Mouse (Mus musculus): ENCODE measurements around the gene Atf3.

Gene Atf3

DNA sequence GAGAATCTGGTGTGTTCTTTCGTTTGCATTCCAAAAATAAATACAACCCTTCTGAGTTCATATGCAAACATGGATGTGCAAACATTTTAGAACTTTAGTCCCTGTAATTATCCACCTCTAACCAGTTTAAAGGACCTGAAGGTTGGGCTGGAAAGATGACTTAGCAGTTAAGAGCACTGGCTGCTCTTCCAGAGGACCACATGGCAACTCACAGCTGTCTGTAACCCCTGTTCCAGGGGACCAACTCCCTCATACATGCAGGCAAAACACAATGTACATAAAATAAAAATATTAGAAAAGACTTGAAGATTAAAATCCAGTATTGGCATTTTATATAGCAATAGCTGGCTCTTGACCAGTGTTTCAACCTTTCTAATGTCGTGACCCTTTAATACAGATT, 7.9 kb upstream of the Atf3 start:
- DNase-seq, result no peak

DNA sequence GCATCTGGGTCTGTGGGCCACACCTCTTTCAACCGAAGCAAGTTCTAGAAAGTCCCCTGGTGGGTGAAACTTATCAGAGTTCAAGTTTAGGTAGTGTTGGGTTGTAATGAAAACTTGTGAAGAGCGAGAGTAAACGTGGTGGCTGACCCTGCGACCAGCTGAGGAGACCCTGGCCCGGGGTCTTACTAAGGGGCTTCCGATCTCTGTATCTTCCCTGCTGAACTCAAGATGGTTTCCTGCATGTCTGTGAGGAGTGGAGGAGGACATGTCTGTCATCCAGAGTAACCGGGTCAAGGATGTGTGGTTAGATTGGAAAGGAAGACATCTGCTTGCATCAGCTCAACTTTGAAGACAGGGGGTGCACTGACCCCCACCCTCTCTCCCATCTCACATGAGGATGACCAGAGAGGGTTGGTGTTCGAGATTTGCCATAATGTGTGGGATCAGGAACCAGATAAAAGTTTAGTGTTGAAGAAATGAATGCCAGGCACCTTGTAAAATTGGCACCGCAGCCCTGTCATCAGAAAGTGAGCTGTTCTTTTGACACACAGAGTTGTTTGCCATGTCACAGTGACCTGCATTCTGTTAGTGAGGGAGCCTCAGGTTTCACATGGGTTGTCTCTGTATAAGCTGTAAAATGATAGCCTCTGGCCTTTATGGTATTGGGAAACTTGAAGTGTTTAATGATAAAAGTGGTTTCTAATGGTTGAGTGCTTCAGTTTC, 7.3 kb upstream of the Atf3 start:
- no peak for DNase-seq

DNA sequence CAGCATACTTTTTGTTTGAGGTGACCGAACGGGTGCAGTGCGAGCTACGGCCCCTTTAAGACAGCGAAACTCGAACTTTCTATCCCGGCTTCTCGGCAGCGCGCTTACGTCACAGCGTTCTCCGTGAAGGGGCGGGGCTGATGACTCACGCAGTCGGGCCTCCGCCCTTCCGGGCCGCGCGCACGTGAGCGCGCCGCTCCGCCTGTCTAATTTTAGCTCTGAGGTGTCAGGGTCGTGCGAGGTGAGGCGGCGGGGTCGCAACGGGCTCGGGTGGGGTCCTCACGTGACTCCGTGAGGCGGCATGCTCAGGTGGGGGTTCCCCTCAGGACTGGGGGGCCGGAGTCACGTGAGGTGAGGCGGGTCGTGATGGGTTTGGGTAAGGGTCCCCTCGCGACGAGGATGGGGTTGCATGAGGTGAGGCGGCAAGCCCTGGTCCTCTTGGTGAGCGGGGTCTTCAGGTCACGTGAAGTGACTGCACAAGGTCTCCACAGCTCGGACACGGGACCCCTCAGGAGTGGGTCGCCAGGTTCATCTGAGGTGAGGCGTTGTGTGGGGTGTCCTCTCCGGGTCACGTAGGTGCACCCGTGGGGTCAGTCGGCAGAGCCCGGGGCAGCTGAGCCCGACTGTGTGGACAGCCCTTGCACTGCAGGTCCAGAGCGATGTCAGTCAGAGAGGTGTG, 6.6 kb upstream of the Atf3 start:
- peak; percentile 92 for DNase-seq

DNA sequence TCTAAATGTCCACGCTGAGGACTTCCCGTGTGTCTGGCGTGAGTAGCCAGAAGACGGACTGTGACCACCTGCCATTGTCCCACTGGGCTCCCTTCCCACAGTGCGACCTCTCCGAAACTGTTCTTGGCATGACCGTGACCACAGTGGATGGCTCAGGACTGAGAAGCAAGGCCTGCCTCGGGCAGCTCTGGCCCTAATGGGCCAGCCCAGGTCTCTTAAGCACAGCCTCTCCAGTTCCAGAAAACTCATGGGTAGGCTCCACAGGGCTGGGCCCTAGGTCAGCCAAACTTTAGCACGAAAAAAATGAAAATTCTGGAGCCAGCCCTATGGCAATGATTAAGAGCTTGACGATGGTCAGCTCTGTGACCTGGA, 6.1 kb upstream of the Atf3 start:
- no peak for DNase-seq

DNA sequence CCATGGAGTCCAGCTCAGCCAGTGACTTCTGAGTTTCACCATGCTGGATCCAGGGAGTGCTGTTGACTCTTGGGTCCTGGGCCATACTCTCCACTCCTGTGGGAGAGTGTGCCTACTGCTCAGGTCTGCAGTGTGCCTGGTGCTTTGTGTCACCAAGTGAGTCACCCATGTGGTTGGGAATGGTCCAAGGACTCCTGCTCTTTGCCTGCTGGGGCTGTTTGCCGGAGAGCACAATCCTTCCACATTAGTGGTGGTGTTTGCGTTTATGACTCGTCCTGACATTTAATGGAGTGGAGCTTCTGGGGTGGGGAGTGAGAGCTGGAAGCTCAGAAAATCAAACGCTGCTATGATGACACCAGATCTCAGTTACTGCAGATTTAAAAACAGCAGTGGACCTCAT, 4.2 kb upstream of the Atf3 start:
- no peak for DNase-seq

DNA sequence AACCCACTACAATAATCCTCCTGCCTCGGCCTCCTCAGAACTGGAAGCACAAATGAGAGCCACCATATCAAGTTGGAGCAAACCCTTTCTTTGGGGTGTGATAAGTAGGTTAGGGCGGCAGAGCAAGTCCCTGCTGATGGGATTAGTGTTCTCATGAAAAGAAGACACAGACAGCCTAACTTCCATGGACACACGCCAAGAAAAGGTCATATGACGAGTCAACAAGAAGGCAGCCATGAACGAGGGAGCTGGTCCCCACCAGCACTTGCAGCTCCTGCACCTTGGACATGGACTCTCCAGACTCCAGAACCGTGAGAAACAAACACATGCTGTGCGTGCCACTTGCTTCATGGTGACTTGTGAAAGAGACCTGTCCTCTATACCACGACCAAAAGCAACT, 2.7 kb upstream of the Atf3 start:
- no peak for DNase-seq

DNA sequence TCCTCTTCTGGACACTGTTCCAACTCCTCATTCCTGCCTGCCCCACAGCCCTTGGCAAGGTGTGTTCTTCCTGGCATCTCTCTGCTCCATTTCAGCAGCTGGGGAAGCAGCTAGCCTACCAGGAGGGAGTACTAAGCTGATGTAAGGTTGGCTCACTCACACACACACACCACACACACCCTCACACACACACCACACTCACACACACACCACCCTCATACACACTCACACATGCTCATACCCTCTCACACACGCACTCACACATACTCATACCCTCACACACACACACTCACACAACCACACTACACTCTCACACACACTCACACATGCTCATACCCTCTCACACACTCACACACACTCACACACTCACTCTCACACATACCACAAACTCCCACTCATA, 1.9 kb upstream of the Atf3 start:
- no peak for DNase-seq

DNA sequence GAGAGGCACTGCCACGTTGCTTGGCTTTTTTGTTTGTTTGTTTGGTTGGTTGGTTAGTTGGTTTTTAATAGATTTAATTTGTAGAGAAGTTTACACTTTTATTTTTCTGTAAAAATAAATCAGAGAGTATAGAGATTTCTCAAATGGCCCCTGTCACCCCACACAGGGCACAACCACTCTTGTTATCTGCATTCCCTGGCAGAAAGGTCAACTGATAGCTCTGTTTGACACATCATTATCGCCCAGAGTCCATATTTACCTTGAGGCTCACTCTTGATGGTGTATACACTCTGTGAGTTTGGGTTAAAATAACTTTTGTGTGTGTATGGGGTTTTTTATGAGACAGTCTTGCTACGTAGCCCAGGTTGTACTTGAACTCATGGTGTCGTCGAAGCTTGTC, 744 bp upstream of the Atf3 start:
- DNase-seq, result no peak

DNA sequence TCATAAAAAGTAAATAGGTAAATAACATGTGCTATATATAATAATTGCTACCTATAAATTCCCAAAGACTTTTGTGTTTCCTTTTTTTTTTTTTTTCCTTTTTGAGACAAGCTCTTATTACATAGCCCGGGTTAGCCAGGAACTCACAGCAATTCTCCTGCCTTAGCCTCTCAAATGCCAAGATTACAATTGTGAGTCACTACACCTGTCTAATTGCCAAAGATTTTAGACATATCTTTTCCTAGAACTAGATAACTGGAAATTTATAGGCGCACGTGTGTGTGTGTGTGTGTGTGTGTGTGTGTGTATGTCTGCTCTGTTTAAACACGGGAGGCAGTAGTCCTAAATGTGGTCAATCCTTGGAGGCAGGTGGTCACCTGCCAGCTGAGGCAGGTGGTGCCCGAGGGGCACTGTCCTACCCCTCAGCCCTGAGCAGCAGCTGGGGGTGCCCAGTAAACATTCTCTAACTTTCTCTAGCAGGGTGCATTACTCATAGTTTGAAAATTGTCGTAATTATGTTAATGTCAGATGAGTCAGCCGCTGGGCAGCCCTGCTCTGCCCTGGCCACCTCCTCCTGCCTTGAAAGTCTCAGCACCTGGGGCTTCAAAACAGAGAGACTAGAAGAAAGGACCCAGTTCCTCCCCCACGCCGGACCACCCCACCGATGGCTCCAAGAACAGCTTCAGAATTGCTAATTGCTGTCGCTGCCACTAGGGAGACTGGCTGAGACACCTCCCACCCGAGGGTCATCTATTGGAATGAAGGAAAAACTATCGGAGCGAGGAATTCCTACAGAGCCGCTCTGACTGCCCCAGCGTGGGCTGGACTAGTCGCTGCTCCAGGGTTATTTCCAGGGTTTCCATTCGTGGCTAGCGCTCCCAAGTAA, 1.8 kb downstream of the Atf3 start:
- DNase-seq, result no peak

DNA sequence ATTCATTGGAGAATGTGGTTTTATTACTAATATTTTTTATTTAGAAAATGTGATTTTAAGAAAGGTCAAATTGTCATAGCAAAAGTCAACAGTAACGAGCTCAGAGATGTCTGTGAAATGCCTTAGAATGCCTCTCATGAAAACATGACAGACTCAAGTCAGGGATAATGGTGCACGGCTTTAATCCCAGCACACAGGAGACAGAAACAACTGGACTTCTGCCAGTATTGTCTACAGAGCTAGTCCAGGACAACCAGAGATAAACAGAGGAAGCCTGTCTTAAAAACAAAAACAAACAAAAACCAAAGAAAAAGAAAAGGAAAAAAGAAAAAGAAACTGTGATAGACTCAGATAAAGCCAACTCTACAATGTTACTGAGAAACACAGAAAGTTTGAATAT, 6.7 kb downstream of the Atf3 start:
- DNase-seq, result no peak

DNA sequence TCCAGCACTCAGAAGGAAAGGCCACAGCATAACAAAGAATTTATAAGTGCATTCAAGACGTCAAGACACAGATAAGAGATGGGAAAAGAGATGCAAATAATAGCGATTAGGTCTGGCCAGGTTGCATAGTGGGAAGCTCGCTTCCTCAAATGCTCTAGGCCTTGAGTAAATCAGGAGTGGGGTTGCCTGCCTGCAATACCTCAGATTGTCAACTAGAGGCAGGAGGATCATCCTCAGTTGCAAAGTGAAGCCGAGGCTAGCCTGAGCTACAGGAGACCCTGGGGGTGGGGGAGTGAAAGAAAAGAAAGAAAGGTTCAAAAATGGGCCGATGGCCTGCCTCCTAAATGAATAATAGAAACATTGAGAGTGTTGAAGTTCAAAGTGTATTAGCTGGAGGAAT, 12.0 kb downstream of the Atf3 start:
- DNase-seq, result no peak

DNA sequence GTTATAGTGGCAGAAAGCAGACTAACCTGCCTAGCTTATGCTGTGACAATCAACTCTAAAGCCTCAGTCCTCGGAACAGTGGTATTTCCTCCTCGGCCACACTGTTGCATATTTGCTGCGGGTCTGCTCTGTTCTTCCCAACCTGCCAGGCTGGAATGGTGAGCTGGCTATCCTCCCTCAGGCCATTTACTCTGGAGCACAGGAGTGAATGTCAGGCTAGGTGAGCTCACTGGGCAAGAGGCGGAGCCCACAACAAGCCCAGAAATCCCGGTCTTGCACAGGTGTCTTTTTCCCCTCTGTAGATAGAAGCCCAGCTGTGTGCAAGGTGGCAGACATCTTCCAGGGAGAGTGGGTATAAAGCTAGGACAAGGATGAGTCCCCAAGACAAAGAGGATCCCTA, 13.0 kb downstream of the Atf3 start:
- DNase-seq, result no peak

DNA sequence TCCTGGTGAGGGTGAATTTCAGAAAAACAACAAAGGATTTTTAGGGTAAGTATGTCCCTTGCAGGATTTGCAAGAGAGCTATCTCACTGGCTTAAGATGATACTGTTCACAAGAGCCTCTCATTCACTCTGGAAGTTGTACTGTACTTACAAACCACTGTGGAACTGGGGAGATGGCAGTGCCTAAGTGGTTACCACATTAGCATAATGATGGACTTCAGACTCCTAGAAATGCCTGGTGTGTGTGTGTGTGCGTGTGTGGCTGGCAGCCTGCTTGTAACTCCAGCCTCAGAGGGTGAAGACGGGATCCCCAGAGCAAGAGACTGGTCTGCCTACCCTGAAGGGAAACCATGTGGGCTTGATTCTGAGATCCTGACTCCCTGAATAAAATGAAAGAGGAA, 14.3 kb downstream of the Atf3 start:
- DNase-seq, result no peak

DNA sequence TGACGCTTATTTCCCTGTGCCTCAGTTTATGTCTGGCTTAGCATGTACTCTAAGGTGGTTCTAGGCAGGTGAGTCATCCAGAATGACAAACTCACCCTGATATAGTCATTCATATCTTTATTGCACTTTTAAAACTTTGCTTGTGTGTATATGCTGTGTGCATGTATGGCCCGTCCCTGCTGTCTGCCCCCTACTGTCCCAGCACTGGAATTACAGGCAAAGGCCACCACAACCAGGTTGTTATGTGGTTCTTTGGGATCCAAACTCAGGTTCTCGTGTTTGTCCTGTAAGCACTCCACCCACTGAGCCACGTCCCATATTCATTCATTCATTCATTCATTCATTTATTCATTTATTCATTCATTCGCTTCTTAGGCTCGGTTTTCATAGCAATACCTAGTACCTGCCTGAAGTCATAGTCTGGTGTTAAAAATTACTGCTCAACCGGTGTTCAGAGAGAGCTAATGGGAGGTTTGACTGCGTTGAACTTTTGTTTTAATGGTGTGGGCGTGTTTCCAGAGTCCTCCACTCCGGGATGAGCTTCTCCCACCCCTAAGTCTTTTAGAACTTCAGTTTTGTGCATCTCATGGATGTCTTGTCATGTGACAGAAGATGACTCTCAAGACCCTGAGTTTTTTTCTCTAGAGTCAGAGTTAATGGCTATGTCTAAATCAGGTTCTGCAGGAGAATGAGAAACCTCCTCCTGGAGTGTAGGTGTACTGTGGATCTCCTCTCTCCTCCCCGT, 15.5 kb downstream of the Atf3 start:
- DNase-seq, result no peak

DNA sequence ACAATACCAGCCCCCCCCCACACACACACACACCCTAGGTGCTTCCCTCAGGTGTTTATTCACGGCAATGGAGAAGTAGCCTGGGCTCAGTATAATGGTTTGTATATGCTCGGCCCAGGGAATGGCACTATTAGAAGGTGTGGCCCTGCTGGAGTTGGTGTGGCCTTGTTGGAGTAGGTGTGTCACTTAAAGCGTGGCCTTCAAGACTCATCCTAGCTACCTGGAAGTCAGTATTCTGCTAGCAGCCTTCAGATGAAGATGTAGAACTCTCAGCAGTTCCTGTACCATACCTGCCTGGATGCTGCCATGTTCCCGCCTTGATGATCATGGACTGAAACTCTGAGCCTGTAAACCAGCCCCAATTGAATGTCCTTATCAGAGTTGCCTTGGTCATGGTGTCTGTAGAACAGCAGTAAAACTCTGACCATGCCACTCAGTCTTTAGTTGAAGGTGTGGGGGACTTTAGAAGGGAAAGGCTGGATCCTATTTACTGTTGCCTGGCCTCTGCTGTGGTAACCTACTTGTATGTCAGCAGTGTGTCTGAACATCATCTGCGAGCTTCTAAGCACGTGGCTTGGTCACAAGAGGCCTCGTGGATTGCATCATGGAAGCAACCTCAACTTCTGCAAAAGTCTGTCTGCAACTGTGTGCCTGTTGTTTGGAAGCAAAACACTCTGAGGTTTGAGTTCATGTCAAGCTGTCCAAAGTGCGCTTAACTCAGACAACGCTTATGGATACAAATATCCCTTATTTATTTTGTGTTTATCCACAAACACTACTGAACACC, 16.8 kb downstream of the Atf3 start:
- no peak for DNase-seq

DNA sequence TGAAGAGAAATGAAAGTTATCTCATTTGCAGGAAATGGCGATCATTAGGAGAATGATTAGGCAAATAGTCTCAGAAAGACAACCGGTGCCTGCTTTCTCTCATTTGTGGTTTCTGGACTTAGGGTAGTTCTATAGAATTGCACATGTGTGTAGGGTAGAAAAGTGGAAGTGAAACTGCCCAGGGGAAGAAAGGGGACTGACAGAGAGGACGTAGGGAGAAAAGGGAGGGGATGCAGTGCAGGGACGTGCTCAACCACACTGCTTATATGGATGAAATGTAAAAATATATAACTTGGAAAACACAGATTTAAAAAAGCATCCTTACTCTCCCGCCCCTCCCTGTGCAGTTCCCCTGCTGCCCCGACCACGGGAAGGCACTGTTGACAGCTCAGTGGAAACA, 19.9 kb downstream of the Atf3 start:
- DNase-seq, result no peak

DNA sequence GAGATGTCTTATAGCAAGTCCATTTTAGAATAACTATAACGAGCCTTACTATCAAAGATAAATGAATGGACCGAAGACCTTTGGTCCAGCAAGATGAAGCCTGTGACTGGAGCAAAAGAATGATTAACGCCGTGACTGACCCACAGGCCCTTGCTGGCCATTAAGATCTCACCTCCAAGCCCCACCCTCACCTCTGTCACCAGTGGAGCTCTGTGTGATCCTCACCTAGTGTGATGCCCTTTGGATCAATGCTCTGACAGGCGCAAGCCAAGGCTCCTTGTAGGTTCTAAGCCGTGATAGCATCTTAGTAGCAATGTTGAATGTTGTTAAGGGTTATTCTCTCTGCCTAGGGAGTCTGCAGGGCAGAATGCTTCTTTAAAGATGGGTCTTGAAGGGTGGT, 21.8 kb downstream of the Atf3 start:
- no peak for DNase-seq

DNA sequence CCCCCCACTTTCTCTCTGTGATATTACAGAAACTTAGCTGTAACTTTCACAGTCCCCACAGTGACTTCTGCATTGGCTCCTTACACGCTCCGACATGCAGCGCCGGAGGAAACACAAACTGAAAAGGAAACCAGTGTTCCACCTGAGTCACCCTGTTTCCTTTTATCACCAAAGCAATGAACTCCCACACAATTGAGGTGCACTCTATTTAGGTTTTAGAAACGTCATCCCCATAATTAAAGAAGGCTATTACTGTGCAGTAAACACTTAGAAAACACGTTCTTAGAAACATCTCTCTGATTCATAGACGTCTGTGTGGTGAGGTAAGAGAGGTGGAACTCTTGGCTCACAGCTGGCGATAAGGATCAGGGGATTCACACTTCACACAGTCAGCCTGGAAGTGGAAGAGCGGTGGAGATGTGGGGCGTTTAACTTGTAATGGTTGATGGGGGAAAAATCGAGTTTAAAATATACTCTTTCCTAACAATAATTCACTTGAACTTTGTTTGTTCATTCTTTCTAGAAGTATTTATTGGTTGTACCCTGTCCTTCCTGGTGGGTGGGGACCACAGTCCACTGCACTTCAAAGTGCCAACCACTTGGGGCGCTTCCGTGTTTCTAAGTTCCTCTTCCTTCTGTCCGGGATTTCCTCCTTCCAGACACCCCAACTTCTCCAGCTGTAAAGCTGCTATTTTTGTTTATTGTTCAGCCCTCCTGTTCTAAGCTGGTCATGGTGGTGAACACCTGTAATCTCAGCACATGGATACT, 24.0 kb downstream of the Atf3 start:
- no peak for DNase-seq

DNA sequence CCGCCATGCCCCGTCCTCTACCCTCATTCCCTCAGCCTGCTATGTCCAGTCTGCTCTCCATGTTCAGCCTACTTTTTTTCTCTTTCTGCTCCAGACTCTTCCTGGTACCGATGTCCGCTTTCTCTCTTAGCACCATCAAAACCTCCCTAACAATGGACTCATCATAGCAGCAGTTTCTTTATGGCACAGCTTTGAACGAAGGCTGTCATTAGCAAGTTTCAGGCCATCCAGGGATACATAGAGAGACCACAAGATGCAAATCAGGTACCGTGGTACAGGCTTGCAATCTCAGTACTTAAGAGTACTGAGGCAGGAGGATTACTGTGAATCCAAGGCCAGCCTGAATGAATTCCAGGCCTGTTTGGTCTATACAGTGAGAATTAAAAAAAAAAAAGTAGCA, 25.1 kb downstream of the Atf3 start:
- no peak for DNase-seq

DNA sequence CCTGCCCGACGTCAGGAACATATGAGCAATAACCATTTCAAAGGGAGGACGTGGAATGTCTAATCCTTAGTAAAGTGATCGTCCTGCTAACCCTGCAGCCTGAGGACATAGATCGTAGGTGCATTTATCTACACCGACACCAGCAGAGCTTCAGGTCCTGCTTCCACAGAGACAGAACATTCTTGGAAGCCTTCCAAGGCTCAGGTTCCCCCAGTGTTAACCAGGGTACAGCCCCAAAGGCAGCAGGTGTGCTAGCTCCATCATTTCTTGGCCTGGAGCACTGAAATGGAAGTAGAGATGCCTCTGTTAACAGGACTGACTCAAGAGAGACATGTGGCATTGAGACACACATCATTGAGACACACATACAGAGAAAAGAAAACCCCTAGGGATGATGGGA, 25.6 kb downstream of the Atf3 start:
- DNase-seq, result no peak

DNA sequence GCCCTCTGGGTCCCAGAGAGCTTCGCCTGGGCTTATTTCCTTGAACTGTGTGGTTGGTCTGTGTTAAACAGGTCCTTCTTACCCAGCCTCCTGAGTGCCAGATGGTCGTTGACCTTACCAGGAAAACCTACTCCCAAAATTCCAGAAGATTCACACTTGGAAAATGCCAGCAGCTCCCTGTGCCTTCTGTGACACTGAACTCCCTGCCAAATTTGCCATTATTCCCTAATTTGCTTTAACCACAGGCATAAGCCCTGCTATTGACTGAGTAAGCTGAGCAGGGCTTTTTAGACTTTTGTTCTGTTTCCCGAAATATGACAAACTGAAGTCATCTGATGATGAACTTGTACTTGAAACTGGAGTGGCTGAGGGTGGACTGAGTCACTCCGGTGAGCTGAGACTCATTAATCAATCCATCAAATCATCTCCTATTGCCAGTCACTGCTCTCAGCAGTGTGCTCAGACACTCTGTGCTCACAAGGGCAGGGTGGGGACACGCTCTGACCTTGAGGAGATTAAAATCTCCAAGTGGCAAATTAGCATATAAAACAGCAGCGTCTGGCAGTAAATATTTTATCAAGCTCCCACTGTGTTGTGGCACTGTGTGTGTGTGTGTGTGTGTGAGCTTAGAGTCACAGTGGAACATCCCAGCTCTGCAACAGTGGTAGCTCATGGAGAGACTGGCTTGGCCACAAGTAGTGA, 28.0 kb downstream of the Atf3 start:
- DNase-seq, result no peak

Measured in right cerebral cortex, adult 18-20 months (tissue).